Mouse (Mus musculus): Measurements from ENCODE around the gene Cdsn. TPM values are rescaled to one million over a fixed set of nuclear protein-coding genes. Genes with fewer than 3 reads are reported as not detected.

Gene Cdsn
- total RNA-seq, 2 experiments from 2014 or later, result 0.91 TPM; not detected in 1

DNA sequence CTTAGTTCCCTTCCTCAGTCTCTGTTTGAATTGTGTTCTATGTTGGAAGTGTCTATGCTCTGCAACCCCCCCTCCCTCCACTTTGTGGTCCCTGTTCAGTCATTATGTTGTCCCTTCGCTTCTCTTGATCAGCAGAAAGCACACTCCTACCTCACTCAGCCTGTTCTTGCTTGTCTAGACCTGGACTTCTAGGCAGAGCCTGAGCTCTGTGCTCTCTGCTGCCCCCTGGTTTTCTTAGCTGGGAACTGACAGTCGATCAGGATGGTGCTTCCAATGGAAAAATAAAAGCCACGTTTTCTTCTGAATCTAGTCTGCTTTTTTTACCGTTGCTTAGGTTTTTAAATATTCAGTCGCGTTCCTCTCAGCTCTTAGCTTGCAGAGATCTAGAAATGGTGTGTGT lies 17.6 kb upstream of the Cdsn start:
- DNase-seq, result peak; percentile 37

DNA sequence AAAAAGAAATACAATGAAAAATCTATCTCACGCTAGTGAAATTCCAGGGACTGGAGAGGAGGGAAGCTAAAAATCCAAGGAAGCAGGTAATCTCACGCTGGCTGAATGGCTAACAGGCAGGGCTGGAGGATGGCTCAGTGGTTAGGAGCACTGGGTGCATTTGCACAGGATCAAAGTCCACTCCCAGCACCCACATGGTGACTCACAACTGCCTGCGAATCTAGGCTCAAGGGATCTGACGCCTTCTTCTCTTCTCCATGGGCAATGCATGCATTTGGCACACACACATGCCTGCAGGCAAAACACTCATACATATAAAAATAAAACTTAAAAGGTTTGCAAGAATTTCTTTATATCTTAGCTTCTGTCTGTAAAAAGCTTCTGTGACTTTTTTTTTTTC lies 14.5 kb upstream of the Cdsn start:
- DNase-seq, result no peak

GRCm38 (mm10) chr17:35538476-35538875 lies 13.5 kb upstream of the Cdsn start:
- DNase-seq, result no peak

GRCm38 (mm10) chr17:35539540-35539939 lies 12.4 kb upstream of the Cdsn start:
- DNase-seq, result no peak

DNA sequence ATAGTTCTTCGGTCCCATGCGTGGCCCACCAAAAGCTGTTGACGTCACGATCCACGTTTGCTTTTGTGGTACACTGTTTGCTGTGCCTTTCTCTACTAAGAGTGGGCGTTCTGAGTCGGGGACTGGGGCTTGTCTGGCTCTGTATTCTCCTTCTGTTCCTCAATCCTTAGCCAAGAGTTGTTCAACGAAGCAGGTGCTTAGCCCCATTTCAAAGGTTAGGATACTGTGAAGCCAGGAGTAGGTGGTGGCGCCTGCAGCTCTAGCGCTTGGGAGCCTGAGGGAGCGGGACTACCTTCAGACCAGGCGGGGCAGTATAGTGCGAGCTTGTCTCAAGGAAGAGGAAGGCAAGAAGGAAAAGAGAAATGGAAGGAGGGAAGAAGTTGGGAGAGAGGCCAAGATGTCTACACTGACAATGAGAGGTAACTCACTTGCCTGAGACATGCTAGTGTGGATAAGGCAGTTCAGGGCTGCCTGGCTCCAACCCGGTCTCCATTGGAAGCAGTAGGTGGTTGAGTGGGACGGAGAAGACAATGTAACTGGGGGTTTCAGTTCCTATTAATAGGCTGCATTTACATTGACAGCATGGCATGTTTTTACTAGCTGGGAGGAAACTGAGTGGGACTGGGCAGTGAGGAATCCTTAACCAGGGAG lies 9.0 kb upstream of the Cdsn start:
- DNase-seq, result no peak

DNA sequence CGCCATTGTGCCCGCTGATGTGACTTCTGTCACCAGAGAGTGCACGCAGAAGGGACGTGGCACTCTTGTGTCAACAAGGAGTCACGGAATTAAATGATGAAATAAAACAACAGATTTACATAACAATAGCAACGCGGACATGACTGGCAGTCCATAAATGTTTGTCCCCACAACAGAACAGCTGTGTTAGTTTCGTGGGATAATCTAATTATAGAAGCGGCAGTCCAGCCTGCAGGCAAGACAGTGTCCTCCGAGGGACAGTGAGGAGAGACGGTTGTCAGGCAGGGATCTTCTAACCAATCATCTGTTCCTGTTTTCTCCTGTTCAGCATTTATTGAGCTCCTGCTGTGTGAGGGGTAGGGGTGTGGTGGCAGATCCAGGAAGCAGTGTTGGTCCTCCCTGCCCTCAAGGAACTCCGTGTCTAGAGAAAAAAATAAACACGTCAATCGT lies 8.5 kb upstream of the Cdsn start:
- no peak for DNase-seq

- DNase-seq, result no peak
These were observed 7.9 kb upstream of the Cdsn start for GRCm38 (mm10) chr17:35544001-35544400.

- no peak for DNase-seq
These were observed 7.2 kb upstream of the Cdsn start for GRCm38 (mm10) chr17:35544680-35545079.

GRCm38 (mm10) chr17:35547465-35547864 lies 4.5 kb upstream of the Cdsn start:
- no peak for DNase-seq

- DNase-seq, result no peak
These were observed 3.3 kb upstream of the Cdsn start for GRCm38 (mm10) chr17:35548636-35549035.

- DNase-seq, result peak; percentile 69
These were observed 2.3 kb upstream of the Cdsn start for GRCm38 (mm10) chr17:35549437-35550142.

GRCm38 (mm10) chr17:35550143-35550494 lies 1.8 kb upstream of the Cdsn start:
- no peak for DNase-seq

DNA sequence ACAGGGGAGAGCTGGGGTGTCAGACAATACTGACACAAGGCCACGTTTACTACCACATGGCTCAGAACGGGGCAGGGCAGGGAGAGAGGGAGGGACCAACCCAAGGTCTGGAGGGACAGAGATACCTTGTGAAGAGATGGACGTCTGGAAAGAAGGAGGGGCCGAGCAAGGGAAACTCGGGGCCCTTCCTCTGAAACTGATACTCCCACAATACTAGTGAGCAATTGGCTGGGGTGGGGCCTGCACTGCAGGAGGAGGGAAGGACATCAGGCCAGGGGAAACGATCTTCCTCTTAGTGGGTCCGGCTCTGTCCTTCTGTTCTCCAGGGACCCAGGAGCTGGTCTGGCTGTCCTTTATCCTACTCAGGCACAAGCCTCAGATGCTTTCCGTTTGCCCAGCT lies 1.1 kb upstream of the Cdsn start:
- no peak for DNase-seq

- DNase-seq, result no peak
These were observed 2.4 kb downstream of the Cdsn start for GRCm38 (mm10) chr17:35554321-35554720.

DNA sequence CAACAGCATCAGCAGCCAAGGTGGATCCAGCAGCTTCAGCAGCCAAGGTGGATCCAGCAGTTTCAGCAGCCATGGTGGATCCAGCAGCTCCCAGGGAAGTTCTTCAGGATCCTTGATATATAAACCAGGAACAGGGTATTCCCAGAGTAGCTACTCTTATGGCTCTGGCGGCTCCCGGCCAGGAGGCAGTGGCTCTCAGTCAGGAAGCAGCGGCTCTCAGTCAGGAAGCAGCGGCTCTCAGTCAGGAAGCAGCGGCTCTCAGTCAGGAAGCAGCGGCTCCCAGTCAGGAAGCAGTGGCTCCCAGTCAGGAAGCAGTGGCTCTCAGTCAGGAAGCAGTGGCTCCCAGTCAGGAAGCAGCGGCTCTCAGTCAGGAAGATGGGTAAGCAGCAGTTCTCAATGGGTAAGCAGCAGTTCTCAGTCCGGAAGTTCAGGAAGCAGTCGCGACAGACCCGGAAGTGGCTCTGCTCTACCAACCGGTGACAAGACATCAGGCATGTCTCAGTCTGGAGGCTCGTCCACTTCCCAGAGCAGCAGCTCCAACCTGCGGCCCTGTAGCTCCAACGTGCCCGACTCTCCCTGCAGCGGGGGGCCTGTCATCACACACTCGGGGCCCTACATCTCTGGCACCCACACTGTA lies 3.0 kb downstream of the Cdsn start:
- no peak for DNase-seq

DNA sequence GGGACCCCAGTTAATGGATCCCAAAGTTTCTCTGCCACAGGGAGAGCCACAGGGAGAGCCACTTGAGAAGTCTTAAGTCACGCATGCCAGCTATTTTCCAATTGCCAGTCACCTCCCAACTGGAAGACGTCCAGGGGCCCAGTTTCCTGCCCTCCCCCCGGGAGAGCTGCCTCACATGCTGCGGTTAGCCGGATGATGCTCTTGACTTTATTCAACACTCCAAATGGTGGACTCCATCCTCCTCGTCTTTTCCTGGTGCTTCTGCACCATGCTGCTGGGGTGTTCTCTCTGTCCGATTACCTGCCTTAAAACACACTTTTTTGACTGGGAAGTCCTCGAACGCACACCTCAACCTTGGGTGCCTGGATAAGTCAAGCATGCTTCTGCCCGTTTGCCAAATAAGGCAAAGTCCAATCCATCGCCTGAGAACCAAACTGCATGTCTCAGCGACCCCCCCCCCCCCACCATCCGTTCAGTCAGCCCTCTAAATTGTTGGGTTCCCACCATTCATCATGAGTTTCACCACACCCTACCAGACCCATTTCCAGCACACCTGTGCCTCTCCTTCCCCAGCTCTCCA lies 4.3 kb downstream of the Cdsn start:
- DNase-seq, result no peak

DNA sequence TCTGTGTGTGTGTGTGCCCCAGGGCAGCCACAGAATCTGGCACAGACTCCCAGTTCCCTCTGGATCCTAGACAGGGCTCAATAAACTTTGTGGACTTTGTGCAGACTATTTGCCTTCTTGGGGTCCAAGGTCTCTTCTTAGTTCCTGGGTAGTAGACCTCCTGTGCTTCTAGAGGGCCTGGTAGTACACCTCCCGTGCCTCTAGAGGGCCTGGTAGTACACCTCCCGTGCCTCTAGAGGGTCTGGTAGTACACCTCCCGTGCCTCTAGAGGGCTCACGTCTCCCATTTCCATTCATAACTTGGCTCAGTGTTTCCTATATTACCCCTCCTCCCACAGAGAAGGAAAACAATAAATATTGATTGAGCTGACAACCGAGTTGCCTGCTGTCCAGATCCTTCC lies 4.9 kb downstream of the Cdsn start:
- no peak for DNase-seq

DNA sequence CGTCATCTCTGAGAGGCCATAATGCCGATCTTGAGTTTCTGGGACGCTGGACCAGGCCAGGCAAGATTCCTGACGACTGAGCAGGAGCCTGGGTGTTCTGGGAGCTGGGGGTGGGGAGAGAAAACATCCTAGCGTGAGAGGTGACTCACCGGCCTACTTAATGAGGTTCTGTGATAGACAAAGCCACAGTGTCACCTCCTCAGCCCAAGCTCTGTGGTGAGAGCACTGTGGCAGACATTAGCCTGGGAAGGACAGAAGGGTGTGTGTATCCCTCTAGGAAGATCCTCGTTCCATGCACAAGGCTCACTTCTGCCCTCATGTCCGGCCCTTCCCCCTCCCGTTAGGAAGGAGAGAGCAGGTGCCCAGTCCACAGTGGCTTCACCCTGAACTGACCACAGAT lies 5.4 kb downstream of the Cdsn start:
- no peak for DNase-seq

DNA sequence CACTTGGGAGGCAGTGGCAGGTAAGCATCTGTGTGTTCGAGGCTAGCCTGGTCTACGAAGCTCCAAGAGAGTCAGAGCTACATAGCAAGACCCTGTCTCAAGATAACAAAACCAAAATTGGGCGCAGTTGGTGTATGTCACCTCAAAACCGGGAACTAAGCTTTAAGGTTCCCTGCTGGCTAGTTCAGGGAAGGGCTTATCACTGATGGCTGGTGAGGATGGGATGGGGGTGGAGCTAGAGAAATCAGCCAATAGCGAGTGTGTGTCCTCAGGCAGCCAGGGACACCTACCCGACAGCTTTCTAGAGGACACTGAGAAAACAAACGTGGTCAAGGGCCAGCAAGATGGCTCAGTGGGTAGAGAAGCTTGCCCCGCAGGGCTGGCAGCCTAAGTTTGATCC lies 6.3 kb downstream of the Cdsn start:
- no peak for DNase-seq

DNA sequence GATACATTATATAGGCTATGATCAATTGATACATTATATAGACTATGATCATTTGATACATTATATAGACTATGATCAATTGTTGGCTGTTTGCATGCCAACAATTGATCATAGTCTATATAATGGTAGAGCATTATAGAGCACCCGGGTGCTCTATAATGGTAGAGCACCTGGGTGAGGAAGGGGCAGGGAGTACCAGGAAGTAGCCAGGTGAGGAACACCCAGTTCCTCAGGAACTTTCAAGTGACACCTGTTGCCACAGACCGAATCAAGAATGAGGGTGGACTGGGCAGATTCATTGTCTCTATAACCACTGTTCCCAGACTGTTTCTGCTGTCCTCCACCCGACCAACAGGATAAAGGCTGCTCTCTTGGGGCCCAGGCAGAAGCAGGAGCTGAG lies 15.2 kb downstream of the Cdsn start, which contains the start of gene 2300002M23Rik:
TSS of gene 2300002M23Rik (plus strand) at position 301 of the 400 bp plus-strand sequence.
- no peak for DNase-seq

- no peak for DNase-seq
These were observed 15.8 kb downstream of the Cdsn start for GRCm38 (mm10) chr17:35567767-35568166.

- no peak for DNase-seq
These were observed 17.4 kb downstream of the Cdsn start for GRCm38 (mm10) chr17:35569091-35569944.
